Mouse (Mus musculus) CH12F3 (cell line): ENCODE measurements around the gene Styxl1.

Source experiments
- in situ Hi-C: fragments of 300-500 bp; cut with MboI; formaldehyde crosslinking; loops from 2 replicates; pipeline ENCODE4 v1.14.3; 2020; ENCODE audit warnings: low sequenced_read_pairs

The Styxl1 gene

GRCm38 (mm10) chr5:135772519-135772918 is 5.7 kb downstream of the Styxl1 start:
- in situ Hi-C loops: loop anchor here (25.0 kb wide), 1 partner anchor 360 kb away; no protein-coding TSS in a partner anchor

- in situ Hi-C loops: loop anchor here (25.0 kb wide), 1 partner anchor 353 kb away; no protein-coding TSS in a partner anchor
These were observed 13.2 kb downstream of the Styxl1 start for GRCm38 (mm10) chr5:135764971-135765370.

- in situ Hi-C loops: loop anchor here (25.0 kb wide), 1 partner anchor 351 kb away; no protein-coding TSS in a partner anchor
These were observed 14.7 kb downstream of the Styxl1 start for GRCm38 (mm10) chr5:135763526-135763925.

GRCm38 (mm10) chr5:135761881-135762280 is 16.3 kb downstream of the Styxl1 start:
- in situ Hi-C loops: loop anchor here (25.0 kb wide), 1 partner anchor 350 kb away; no protein-coding TSS in a partner anchor

- in situ Hi-C loops: loop anchor here (10.0 to 25.0 kb wide), 2 partner anchors 117 to 339 kb away; partner anchors contain the start of gene Rhbdd2
These were observed 26.6 kb downstream of the Styxl1 start for GRCm38 (mm10) chr5:135751595-135751994.

GRCm38 (mm10) chr5:135751041-135751440 is 27.1 kb downstream of the Styxl1 start:
- in situ Hi-C loops: loop anchor here (10.0 to 25.0 kb wide), 2 partner anchors 116 to 339 kb away; partner anchors contain the start of gene Rhbdd2

GRCm38 (mm10) chr5:135744742-135745141 is 33.4 kb downstream of the Styxl1 start:
- in situ Hi-C loops: no loop called here

- in situ Hi-C loops: no loop called here
These were observed 34.2 kb downstream of the Styxl1 start, which contains the start of gene Tmem120a for GRCm38 (mm10) chr5:135743741-135744609. Gene Tmem120a, minus strand, starts transcription at chr5:135744448.

- in situ Hi-C loops: no loop called here
These were observed 35.0 kb downstream of the Styxl1 start for GRCm38 (mm10) chr5:135742941-135743740.

- in situ Hi-C loops: no loop called here
These were observed 36.0 kb downstream of the Styxl1 start for GRCm38 (mm10) chr5:135742156-135742555.

- in situ Hi-C loops: no loop called here
These were observed 39.9 kb downstream of the Styxl1 start for GRCm38 (mm10) chr5:135738266-135738665.

GRCm38 (mm10) chr5:135737154-135737553 is 41.0 kb downstream of the Styxl1 start:
- in situ Hi-C loops: no loop called here

- in situ Hi-C loops: no loop called here
These were observed 41.6 kb downstream of the Styxl1 start for GRCm38 (mm10) chr5:135736544-135736943.

- in situ Hi-C loops: no loop called here
These were observed 42.4 kb downstream of the Styxl1 start for GRCm38 (mm10) chr5:135735741-135736140.

- in situ Hi-C loops: no loop called here
These were observed 44.0 kb downstream of the Styxl1 start for GRCm38 (mm10) chr5:135734057-135734680.

- in situ Hi-C loops: no loop called here
These were observed 45.1 kb downstream of the Styxl1 start for GRCm38 (mm10) chr5:135733071-135733470.

GRCm38 (mm10) chr5:135731322-135731721 is 46.9 kb downstream of the Styxl1 start:
- in situ Hi-C loops: no loop called here

GRCm38 (mm10) chr5:135730916-135731315 is 47.3 kb downstream of the Styxl1 start:
- in situ Hi-C loops: no loop called here

- in situ Hi-C loops: no loop called here
These were observed 47.9 kb downstream of the Styxl1 start for GRCm38 (mm10) chr5:135730278-135730677.

GRCm38 (mm10) chr5:135729351-135729750 is 48.8 kb downstream of the Styxl1 start:
- in situ Hi-C loops: no loop called here

GRCm38 (mm10) chr5:135728361-135728760 is 49.8 kb downstream of the Styxl1 start:
- in situ Hi-C loops: no loop called here
